Mouse (Mus musculus): ENCODE data around the gene 4933402E13Rik. TPM values are rescaled to one million over a fixed set of nuclear protein-coding genes. Genes with fewer than 3 reads are reported as not detected.

The 4933402E13Rik gene
- not detected in 2 replicates for polyA plus RNA-seq (2012; rRNA removed; ENCODE audit: low replicate concordance)

GRCm38 (mm10) chrX:62283199-62283598 is at the start of gene 4933402E13Rik:
Gene 4933402E13Rik, plus strand, starts transcription at chrX:62283499.

Other genes with a start within 250 kb of the 4933402E13Rik start
- not detected in 2 replicates for gene 4931400O07Rik, start 184.5 kb downstream of the 4933402E13Rik start, polyA plus RNA-seq (2012; rRNA removed; ENCODE audit: low replicate concordance)